15 mouse cellular contexts compared by ENCODE assay signal in genomic region chr13:77397646-77398045, GRCm38 (mm10).
DNase-seq lines count a peak whose midpoint lies in the region; ATAC-seq and TF ChIP-seq lines count a peak whose summit lies in the region.
"Had no signal": no experiment of that assay in that cellular context is flagged by ENCODE, and none has a peak within 500 bp of the region (broad histone marks: within the 10 kb centered on the region; RNA-seq: fewer than 3 reads in every experiment).

No protein-coding gene starts in this region.

- TF ChIP-seq POLR2A in brain, embryonic 14.5 days (IDR thresholded peaks at IDR 0.05; ENCODE audit: borderline replicate concordance, extremely low read depth, insufficient read depth, insufficient read length, poor library complexity, severe bottlenecking) = no peak

- no peaks in the 10 kb centered on the region for H3K9me3 ChIP-seq in forebrain, embryonic 13.5 days (replicated peaks)
- no peaks in the 10 kb centered on the region for H3K9me3 ChIP-seq in hindbrain, postnatal 0 days (ENCODE audit: low read length)
- no peaks in the 10 kb centered on the region for H3K9me3 ChIP-seq in neural tube, embryonic 15.5 days (replicated peaks)
- H3K9me3 ChIP-seq: heart, embryonic 12.5 days had no signal

- H3K4me1 ChIP-seq in forebrain, embryonic 13.5 days = peaks cover 25% of the 10 kb centered on the region
- H3K4me1 ChIP-seq in hindbrain, postnatal 0 days (ENCODE audit: insufficient read depth, low read length) = no peaks in the 10 kb centered on the region
- no peaks in the 10 kb centered on the region for H3K4me1 ChIP-seq in neural tube, embryonic 15.5 days
- H3K4me1 ChIP-seq: heart, embryonic 12.5 days had no signal

- no peak for TF ChIP-seq CTCF in layer of hippocampus, adult 2 months (conservative IDR thresholded peaks at IDR 0.05)
- no peak for TF ChIP-seq CTCF in brain, embryonic 14.5 days (IDR thresholded peaks at IDR 0.05; ENCODE audit: borderline replicate concordance, extremely low read depth, insufficient read depth, insufficient read length)
- no peak for TF ChIP-seq CTCF in hindbrain, postnatal 0 days (IDR thresholded peaks at IDR 0.05; ENCODE audit: low read depth)

- peak overlapping the region; percentile 36 for H3K4me3 ChIP-seq in layer of hippocampus, adult 2 months
- no peak overlapping the region for H3K4me3 ChIP-seq in forebrain, embryonic 13.5 days
- no peak overlapping the region for H3K4me3 ChIP-seq in hindbrain, postnatal 0 days (ENCODE audit: low read length)
- no peak overlapping the region for H3K4me3 ChIP-seq in neural tube, embryonic 15.5 days (replicated peaks)
- H3K4me3 ChIP-seq: erythroblast, embryonic 14.5 days; heart, embryonic 12.5 days had no signal

- H3K9ac ChIP-seq in forebrain, embryonic 13.5 days = peak overlapping the region; percentile 41
- H3K9ac ChIP-seq in hindbrain, postnatal 0 days (replicated peaks; ENCODE audit: low read length) = no peak overlapping the region
- no peak overlapping the region for H3K9ac ChIP-seq in neural tube, embryonic 15.5 days (replicated peaks)
- H3K9ac ChIP-seq: heart, embryonic 12.5 days had no signal

- WGBS in forebrain, embryonic 13.5 days = 55% methylated on average over 7 of the region's 7 CpGs
- WGBS in hindbrain, postnatal 0 days = 62% methylated on average over 7 of the region's 7 CpGs
- 77% methylated on average over 7 of the region's 7 CpGs for WGBS in neural tube, embryonic 15.5 days

- H3K27ac ChIP-seq in layer of hippocampus, adult 2 months = peak overlapping the region; percentile 74
- H3K27ac ChIP-seq in forebrain, embryonic 13.5 days = peak overlapping the region; percentile 88
- H3K27ac ChIP-seq in hindbrain, postnatal 0 days = no peak overlapping the region
- H3K27ac ChIP-seq in neural tube, embryonic 15.5 days (replicated peaks) = no peak overlapping the region

- H3K4me2 ChIP-seq in forebrain, embryonic 13.5 days = peak overlapping the region; percentile 29; the same call in 1 of the 2 replicates
- no peak overlapping the region for H3K4me2 ChIP-seq in hindbrain, postnatal 0 days (ENCODE audit: low read depth, low read length)
- no peak overlapping the region for H3K4me2 ChIP-seq in neural tube, embryonic 15.5 days
- H3K4me2 ChIP-seq: heart, embryonic 12.5 days had no signal

- ATAC-seq in forebrain, embryonic 13.5 days = peak; percentile 39; the same call in 1 of the 2 replicates
- ATAC-seq in hindbrain, postnatal 0 days = 0 out of 2 replicates have a peak, but pooled peaks have one; percentile 36
- no peak for ATAC-seq in neural tube, embryonic 15.5 days (ENCODE audit: low FRiP score)
- ATAC-seq: intestine, embryonic 16.5 days had no signal

- H3K27me3 ChIP-seq in forebrain, embryonic 13.5 days = no peaks in the 10 kb centered on the region
- no peaks in the 10 kb centered on the region for H3K27me3 ChIP-seq in hindbrain, postnatal 0 days (ENCODE audit: insufficient read depth, low read length)
- no peaks in the 10 kb centered on the region for H3K27me3 ChIP-seq in neural tube, embryonic 15.5 days (replicated peaks)
- H3K27me3 ChIP-seq: heart, embryonic 12.5 days had no signal

- no peak for DNase-seq in layer of hippocampus, adult 2 months (ENCODE audit: low spot score in 2 of 2)
- DNase-seq in layer of hippocampus, adult 8-10 months (ENCODE audit: low spot score in 2 of 2) = no peak
- peak; percentile 59 for DNase-seq in brain, embryonic 14.5 days (ENCODE audit: low read depth)
- no peak for DNase-seq in hindbrain, postnatal 0 days (ENCODE audit: low spot score)
- DNase-seq in yolk sac, embryonic 10.5 days (ENCODE audit: low spot score) = no peak
- DNase-seq: adrenal gland, adult 8-10 months; cerebellum, adult 11 months; cerebellum, postnatal 36 days; lung, adult 18-20 months; thymus, postnatal 36 days had no signal

- H3K36me3 ChIP-seq in forebrain, embryonic 13.5 days (ENCODE audit: poor library complexity, severe bottlenecking) = no peaks in the 10 kb centered on the region
- no peaks in the 10 kb centered on the region for H3K36me3 ChIP-seq in hindbrain, postnatal 0 days (ENCODE audit: insufficient read depth, low read length)
- H3K36me3 ChIP-seq in neural tube, embryonic 15.5 days = no peaks in the 10 kb centered on the region
- H3K36me3 ChIP-seq: heart, embryonic 12.5 days had no signal

Comparison
In these comparisons a context has a peak if more than half of its experiments do, and no peak if none do; other contexts are left out.
1. H3K27ac ChIP-seq: peak in layer of hippocampus, adult 2 months (single experiment) and forebrain, embryonic 13.5 days (single experiment); none in hindbrain, postnatal 0 days (single experiment) and neural tube, embryonic 15.5 days (single experiment).